Mouse (Mus musculus) heart, embryonic 12.5 days (tissue): ENCODE measurements around the gene Polr2g. TPM values are rescaled to one million over a fixed set of nuclear protein-coding genes. Genes with fewer than 3 reads are reported as not detected.
"Not testable (repeated sequence)": the region's sequence is repeated elsewhere in the genome, so short reads cannot be mapped to it uniquely, and the experiment has no call there.

ENCODE experiments used
- ATAC-seq: fragments of 200-750 bp; cut with Nextera tagmentation; 2 replicates; pipeline ENCODE4 v1.8.0; 2017; ENCODE audit warnings: moderate TSS enrichment, moderate library complexity; ENCODE audit not compliant: insufficient number of reproducible peaks, low FRiP score
- H3K27ac ChIP-seq: fragments of 300-500 bp; sonication (generic); 2 replicates; pipeline ENCODE4 v1.5.1; 2016; ENCODE audit warnings: mild to moderate bottlenecking, moderate library complexity; ENCODE audit not compliant: poor library complexity, severe bottlenecking
- H3K27me3 ChIP-seq: fragments of 300-500 bp; sonication (generic); replicated peaks from 2 replicates; pipeline ENCODE4 v1.6.1; 2016; ENCODE audit warnings: mild to moderate bottlenecking, moderate library complexity
- H3K36me3 ChIP-seq: fragments of 300-500 bp; sonication (generic); 2 replicates; pipeline ENCODE4 v1.6.1; 2016; ENCODE audit warnings: mild to moderate bottlenecking, moderate library complexity
- H3K4me1 ChIP-seq: fragments of 300-500 bp; sonication (generic); replicated peaks from 2 replicates; pipeline ENCODE4 v1.6.1; 2016; ENCODE audit warnings: mild to moderate bottlenecking
- H3K4me2 ChIP-seq: fragments of 300-500 bp; sonication (generic); 2 replicates; pipeline ENCODE4 v1.6.1; 2016; ENCODE audit warnings: mild to moderate bottlenecking, moderate library complexity
- H3K4me3 ChIP-seq: fragments of 300-500 bp; sonication (generic); 2 replicates; pipeline ENCODE4 v1.5.1; 2016; ENCODE audit warnings: mild to moderate bottlenecking
- H3K9ac ChIP-seq: fragments of 300-500 bp; sonication (generic); 2 replicates; pipeline ENCODE4 v1.6.1; 2016; ENCODE audit warnings: mild to moderate bottlenecking, moderate library complexity
- H3K9me3 ChIP-seq: fragments of 300-500 bp; sonication (generic); replicated peaks from 2 replicates; pipeline ENCODE4 v1.6.1; 2016; ENCODE audit warnings: mild to moderate bottlenecking, moderate library complexity
- WGBS: fragments of 180-500 bp; shearing (Covaris S2); methylation state at CpG from one replicate; pipeline ENCODE4 v1.1.7; 2016; 5-methylcytosine and 5-hydroxymethylcytosine counted together
- polyA plus RNA-seq: library from polyadenylated mRNA; unstranded; fragments of >200 nt; fragmentation: Nextera tagmentation; extraction: Ambion mirVana; gene quantifications from 2 replicates; pipeline ENCODE4 v1.2.1, GENCODE M21; 2016

Polr2g gene
- polyA plus RNA-seq, result 137 and 145 TPM in 2 replicates

GRCm38 (mm10) chr19:8798264-8798946, at the start of gene Polr2g:
Gene Polr2g (minus strand): TSS chr19:8798577.
- Histone ChIP-seq H3K27ac (peak within 1 kb of the TSS; percentile 69), H3K4me3 (peak within 1 kb of the TSS; percentile 82), H3K36me3 (peaks cover 28% of the 10 kb centered on the region), H3K4me2 (peak within 1 kb of the TSS; percentile 85), H3K27me3 (no peaks in the 10 kb centered on the region), H3K9me3 (no peaks in the 10 kb centered on the region), H3K9ac (peak within 1 kb of the TSS; percentile 89), H3K4me1 (peaks cover 14% of the 10 kb centered on the region)
- WGBS, result 1% methylated on average over 25 of the region's 25 CpGs
- peak; percentile 84 for ATAC-seq

GRCm38 (mm10) chr19:8844371-8845129, 46.2 kb upstream of the Polr2g start:
- H3K9ac ChIP-seq, result no peak overlapping the region
- no peak overlapping the region for H3K4me2 ChIP-seq
- H3K4me3 ChIP-seq, result no peak overlapping the region
- H3K9me3 ChIP-seq, result no peaks in the 10 kb centered on the region
- ATAC-seq, result no peak
- H3K27me3 ChIP-seq, result no peaks in the 10 kb centered on the region
- H3K4me1 ChIP-seq, result peaks cover 13% of the 10 kb centered on the region
- no peak overlapping the region for H3K27ac ChIP-seq
- WGBS, result 61% methylated on average over 5 of the region's 5 CpGs
- peaks cover 41% of the 10 kb centered on the region for H3K36me3 ChIP-seq

- H3K4me2 ChIP-seq, result no peak overlapping the region
- no peaks in the 10 kb centered on the region for H3K27me3 ChIP-seq
- H3K4me1 ChIP-seq, result peaks cover 28% of the 10 kb centered on the region
- no peaks in the 10 kb centered on the region for H3K9me3 ChIP-seq
- 84% methylated on average over 6 of the region's 6 CpGs for WGBS
- ATAC-seq, result no peak
- H3K27ac ChIP-seq, result no peak overlapping the region
- H3K4me3 ChIP-seq, result no peak overlapping the region
- peaks cover 34% of the 10 kb centered on the region for H3K36me3 ChIP-seq
- no peak overlapping the region for H3K9ac ChIP-seq
Measured at GRCm38 (mm10) chr19:8842961-8843360, 44.6 kb upstream of the Polr2g start.

- ATAC-seq, result no peak
Measured at GRCm38 (mm10) chr19:8841012-8841411, 42.6 kb upstream of the Polr2g start.

GRCm38 (mm10) chr19:8839908-8840791, 41.8 kb upstream of the Polr2g start:
- 21% methylated on average over 29 of the region's 29 CpGs for WGBS

More at GRCm38 (mm10) chr19:8841012-8841411, 42.6 kb upstream of the Polr2g start:
- Histone ChIP-seq H3K27ac (no peak overlapping the region), H3K4me2 (peak overlapping the region; percentile 82), H3K4me1 (peaks cover 30% of the 10 kb centered on the region), H3K9ac (peak overlapping the region; percentile 80; the same call in 1 of the 2 replicates), H3K36me3 (peaks cover 14% of the 10 kb centered on the region), H3K9me3 (no peaks in the 10 kb centered on the region), H3K4me3 (peak overlapping the region; percentile 58; the same call in 1 of the 2 replicates), H3K27me3 (no peaks in the 10 kb centered on the region)
- WGBS, result 89% methylated on average over 7 of the region's 7 CpGs

GRCm38 (mm10) chr19:8839103-8839907, 40.9 kb upstream of the Polr2g start, which contains the start of gene Gng3:
Gene Gng3 (minus strand): TSS chr19:8839194.
- no peaks in the 10 kb centered on the region for H3K27me3 ChIP-seq
- H3K27ac ChIP-seq, result peak within 1 kb of the TSS; percentile 94
- H3K4me2 ChIP-seq, result peak within 1 kb of the TSS; percentile 82
- no peaks in the 10 kb centered on the region for H3K9me3 ChIP-seq
- H3K36me3 ChIP-seq, result peaks cover 14% of the 10 kb centered on the region
- WGBS, result 49% methylated on average over 11 of the region's 11 CpGs
- H3K4me3 ChIP-seq, result peak within 1 kb of the TSS; percentile 60
- peak within 1 kb of the TSS; percentile 80 for H3K9ac ChIP-seq
- H3K4me1 ChIP-seq, result peaks cover 30% of the 10 kb centered on the region
- no peak for ATAC-seq

More at GRCm38 (mm10) chr19:8839908-8840791, 41.8 kb upstream of the Polr2g start:
- H3K27me3 ChIP-seq, result no peaks in the 10 kb centered on the region
- peak overlapping the region; percentile 80 for H3K9ac ChIP-seq
- peak; percentile 76 for ATAC-seq
- H3K4me2 ChIP-seq, result peak overlapping the region; percentile 82
- H3K9me3 ChIP-seq, result no peaks in the 10 kb centered on the region
- 0 out of 2 replicates have a peak, but pooled peaks cover 8% of the 10 kb centered on the region for H3K36me3 ChIP-seq
- H3K27ac ChIP-seq, result no peak overlapping the region
- peak overlapping the region; percentile 58 for H3K4me3 ChIP-seq
- H3K4me1 ChIP-seq, result peaks cover 30% of the 10 kb centered on the region

GRCm38 (mm10) chr19:8838041-8838730, 39.8 kb upstream of the Polr2g start:
- Histone ChIP-seq H3K27me3 (no peaks in the 10 kb centered on the region), H3K27ac (peak overlapping the region; percentile 94), H3K4me1 (peaks cover 30% of the 10 kb centered on the region), H3K9me3 (no peaks in the 10 kb centered on the region), H3K36me3 (peaks cover 22% of the 10 kb centered on the region), H3K4me2 (peak overlapping the region; percentile 72), H3K9ac (peak overlapping the region; percentile 67), H3K4me3 (peak overlapping the region; percentile 60)
- 18% methylated on average over 15 of the region's 15 CpGs for WGBS
- 0 out of 2 replicates have a peak, but pooled peaks have one; percentile 13 for ATAC-seq

GRCm38 (mm10) chr19:8837251-8837791, 38.9 kb upstream of the Polr2g start, which contains the start of gene Bscl2:
Gene Bscl2 (plus strand): TSS chr19:8837467.
- H3K9me3 ChIP-seq, result no peaks in the 10 kb centered on the region
- H3K27ac ChIP-seq, result peak within 1 kb of the TSS; percentile 94
- H3K36me3 ChIP-seq, result peaks cover 26% of the 10 kb centered on the region
- WGBS, result 2% methylated on average over 38 of the region's 38 CpGs
- peak; percentile 70 for ATAC-seq
- H3K9ac ChIP-seq, result peak within 1 kb of the TSS; percentile 67
- H3K27me3 ChIP-seq, result no peaks in the 10 kb centered on the region
- H3K4me1 ChIP-seq, result peaks cover 30% of the 10 kb centered on the region
- H3K4me2 ChIP-seq, result peak within 1 kb of the TSS; percentile 72
- peak within 1 kb of the TSS; percentile 60 for H3K4me3 ChIP-seq

GRCm38 (mm10) chr19:8836327-8836726, 38.0 kb upstream of the Polr2g start:
- not testable (repeated sequence) for ATAC-seq, H3K27ac ChIP-seq, H3K4me3 ChIP-seq, H3K9me3 ChIP-seq, H3K4me2 ChIP-seq, H3K9ac ChIP-seq, H3K27me3 ChIP-seq
- H3K4me1 ChIP-seq, result peaks cover 30% of the 10 kb centered on the region
- 96% methylated on average over 10 of the region's 10 CpGs for WGBS
- H3K36me3 ChIP-seq, result peaks cover 35% of the 10 kb centered on the region
